Mouse (Mus musculus): ENCODE measurements around the gene Zbtb20. TPM values are rescaled to one million over a fixed set of nuclear protein-coding genes. Genes with fewer than 3 reads are reported as not detected.

Gene Zbtb20
- polyA plus RNA-seq, 1 experiment from 2014 or later, result 15.4 TPM

GRCm38 (mm10) chr16:43407594-43408142, 532.0 kb downstream of the Zbtb20 start:
- Histone ChIP-seq H3K27me3 (ENCODE audit: control insufficient read depth, insufficient read depth, low read length) (no peaks in the 10 kb centered on the region), H3K27ac (replicated peaks; ENCODE audit: low read depth, low read length) (no peak overlapping the region), H3K36me3 (replicated peaks; ENCODE audit: control insufficient read depth, insufficient read depth, low read depth, low read length) (no peaks in the 10 kb centered on the region), H3K4me2 (ENCODE audit: low read depth, low read length) (no peak overlapping the region), H3K9me3 (replicated peaks; ENCODE audit: control insufficient read depth, low read length) (no peaks in the 10 kb centered on the region), H3K4me3 (ENCODE audit: low read depth, low read length) (no peak overlapping the region), H3K9ac (replicated peaks; ENCODE audit: low read length) (no peak overlapping the region), H3K4me1 (ENCODE audit: control insufficient read depth, insufficient read depth, low read length) (peaks cover 2% of the 10 kb centered on the region; the same call in 1 of the 2 replicates)
- DNase-seq (ENCODE audit: low spot score) (no peak), ATAC-seq (replicated peaks; ENCODE audit: insufficient number of reproducible peaks, low FRiP score, low TSS enrichment, low read depth) (no peak)
- 57% methylated on average over 2 of the region's 2 CpGs for WGBS

- Histone ChIP-seq H3K4me1 (ENCODE audit: control insufficient read depth, insufficient read depth, low read length) (peaks cover 2% of the 10 kb centered on the region; the same call in 1 of the 2 replicates), H3K9me3 (replicated peaks; ENCODE audit: control insufficient read depth, low read length) (no peaks in the 10 kb centered on the region), H3K36me3 (replicated peaks; ENCODE audit: control insufficient read depth, insufficient read depth, low read depth, low read length) (no peaks in the 10 kb centered on the region), H3K4me2 (ENCODE audit: low read depth, low read length) (no peak overlapping the region), H3K27me3 (ENCODE audit: control insufficient read depth, insufficient read depth, low read length) (no peaks in the 10 kb centered on the region), H3K9ac (replicated peaks; ENCODE audit: low read length) (no peak overlapping the region), H3K27ac (replicated peaks; ENCODE audit: low read depth, low read length) (no peak overlapping the region), H3K4me3 (ENCODE audit: low read depth, low read length) (no peak overlapping the region)
- WGBS, result 83% methylated on average over 5 of the region's 5 CpGs
- DNase-seq (ENCODE audit: low spot score) (no peak), ATAC-seq (replicated peaks; ENCODE audit: insufficient number of reproducible peaks, low FRiP score, low TSS enrichment, low read depth) (no peak)
Observed at GRCm38 (mm10) chr16:43408622-43409021, 532.9 kb downstream of the Zbtb20 start.

- Histone ChIP-seq H3K4me2 (ENCODE audit: low read depth, low read length) (no peak overlapping the region), H3K9ac (replicated peaks; ENCODE audit: low read length) (no peak overlapping the region), H3K4me1 (ENCODE audit: control insufficient read depth, insufficient read depth, low read length) (peaks cover 2% of the 10 kb centered on the region; the same call in 1 of the 2 replicates), H3K4me3 (ENCODE audit: low read depth, low read length) (no peak overlapping the region), H3K9me3 (replicated peaks; ENCODE audit: control insufficient read depth, low read length) (no peaks in the 10 kb centered on the region), H3K27me3 (ENCODE audit: control insufficient read depth, insufficient read depth, low read length) (no peaks in the 10 kb centered on the region), H3K27ac (replicated peaks; ENCODE audit: low read depth, low read length) (no peak overlapping the region), H3K36me3 (replicated peaks; ENCODE audit: control insufficient read depth, insufficient read depth, low read depth, low read length) (no peaks in the 10 kb centered on the region)
- DNase-seq (ENCODE audit: low spot score) (no peak), ATAC-seq (replicated peaks; ENCODE audit: insufficient number of reproducible peaks, low FRiP score, low TSS enrichment, low read depth) (no peak)
- 67% methylated on average over 4 of the region's 4 CpGs for WGBS
Observed at GRCm38 (mm10) chr16:43409108-43409909, 533.6 kb downstream of the Zbtb20 start.

- no peaks in the 10 kb centered on the region for H3K36me3 ChIP-seq (replicated peaks; ENCODE audit: control insufficient read depth, insufficient read depth, low read depth, low read length)
- DNase-seq (ENCODE audit: low spot score) (no peak), ATAC-seq (replicated peaks; ENCODE audit: insufficient number of reproducible peaks, low FRiP score, low TSS enrichment, low read depth) (no peak)
- no peaks in the 10 kb centered on the region for H3K9me3 ChIP-seq (replicated peaks; ENCODE audit: control insufficient read depth, low read length)
- H3K4me3 ChIP-seq (ENCODE audit: low read depth, low read length), result no peak overlapping the region
- H3K27me3 ChIP-seq (ENCODE audit: control insufficient read depth, insufficient read depth, low read length), result no peaks in the 10 kb centered on the region
- no peak overlapping the region for H3K4me2 ChIP-seq (ENCODE audit: low read depth, low read length)
- H3K27ac ChIP-seq (replicated peaks; ENCODE audit: low read depth, low read length), result no peak overlapping the region
- H3K4me1 ChIP-seq (ENCODE audit: control insufficient read depth, insufficient read depth, low read length), result peaks cover 2% of the 10 kb centered on the region; the same call in 1 of the 2 replicates
- no peak overlapping the region for H3K9ac ChIP-seq (replicated peaks; ENCODE audit: low read length)
- WGBS, result 87% methylated on average over 12 of the region's 12 CpGs
Observed at GRCm38 (mm10) chr16:43409910-43410612, 534.4 kb downstream of the Zbtb20 start.

GRCm38 (mm10) chr16:43410613-43410974, 534.9 kb downstream of the Zbtb20 start:
- no peak overlapping the region for H3K9ac ChIP-seq (replicated peaks; ENCODE audit: low read length)
- H3K9me3 ChIP-seq (replicated peaks; ENCODE audit: control insufficient read depth, low read length), result no peaks in the 10 kb centered on the region
- no peak for ATAC-seq (replicated peaks; ENCODE audit: insufficient number of reproducible peaks, low FRiP score, low TSS enrichment, low read depth)

GRCm38 (mm10) chr16:43415864-43416263, 540.2 kb downstream of the Zbtb20 start:
- no peaks in the 10 kb centered on the region for H3K36me3 ChIP-seq (replicated peaks; ENCODE audit: control insufficient read depth, insufficient read depth, low read depth, low read length)
- ATAC-seq (replicated peaks; ENCODE audit: insufficient number of reproducible peaks, low FRiP score, low TSS enrichment, low read depth) (no peak), DNase-seq (ENCODE audit: low spot score) (no peak)
- H3K27ac ChIP-seq (replicated peaks; ENCODE audit: low read depth, low read length), result no peak overlapping the region
- H3K27me3 ChIP-seq (ENCODE audit: control insufficient read depth, insufficient read depth, low read length), result no peaks in the 10 kb centered on the region
- WGBS, result 70% methylated on average over 4 of the region's 4 CpGs
- H3K9ac ChIP-seq (replicated peaks; ENCODE audit: low read length), result no peak overlapping the region
- no peak overlapping the region for H3K4me3 ChIP-seq (ENCODE audit: low read depth, low read length)
- no peak overlapping the region for H3K4me2 ChIP-seq (ENCODE audit: low read depth, low read length)
- no peaks in the 10 kb centered on the region for H3K4me1 ChIP-seq (ENCODE audit: control insufficient read depth, insufficient read depth, low read length)
- no peaks in the 10 kb centered on the region for H3K9me3 ChIP-seq (replicated peaks; ENCODE audit: control insufficient read depth, low read length)

More at GRCm38 (mm10) chr16:43410613-43410974, 534.9 kb downstream of the Zbtb20 start:
- Histone ChIP-seq H3K4me1 (ENCODE audit: control insufficient read depth, insufficient read depth, low read length) (peaks cover 2% of the 10 kb centered on the region; the same call in 1 of the 2 replicates), H3K4me3 (ENCODE audit: low read depth, low read length) (no peak overlapping the region), H3K4me2 (ENCODE audit: low read depth, low read length) (no peak overlapping the region), H3K36me3 (replicated peaks; ENCODE audit: control insufficient read depth, insufficient read depth, low read depth, low read length) (no peaks in the 10 kb centered on the region), H3K27ac (replicated peaks; ENCODE audit: low read depth, low read length) (no peak overlapping the region), H3K27me3 (ENCODE audit: control insufficient read depth, insufficient read depth, low read length) (no peaks in the 10 kb centered on the region)
- DNase-seq (ENCODE audit: low spot score), result no peak
- WGBS, result 86% methylated on average over 7 of the region's 7 CpGs

GRCm38 (mm10) chr16:43419923-43420322, 544.2 kb downstream of the Zbtb20 start:
- no peak overlapping the region for H3K27ac ChIP-seq (replicated peaks; ENCODE audit: low read depth, low read length)
- H3K27me3 ChIP-seq (ENCODE audit: control insufficient read depth, insufficient read depth, low read length), result no peaks in the 10 kb centered on the region
- no peaks in the 10 kb centered on the region for H3K36me3 ChIP-seq (replicated peaks; ENCODE audit: control insufficient read depth, insufficient read depth, low read depth, low read length)
- H3K4me3 ChIP-seq (ENCODE audit: low read depth, low read length), result no peak overlapping the region
- ATAC-seq (replicated peaks; ENCODE audit: insufficient number of reproducible peaks, low FRiP score, low TSS enrichment, low read depth) (no peak), DNase-seq (ENCODE audit: low spot score) (no peak)
- H3K9me3 ChIP-seq (replicated peaks; ENCODE audit: control insufficient read depth, low read length), result no peaks in the 10 kb centered on the region
- WGBS, result 32% methylated on average over 2 of the region's 2 CpGs
- no peaks in the 10 kb centered on the region for H3K4me1 ChIP-seq (ENCODE audit: control insufficient read depth, insufficient read depth, low read length)
- no peak overlapping the region for H3K9ac ChIP-seq (replicated peaks; ENCODE audit: low read length)
- no peak overlapping the region for H3K4me2 ChIP-seq (ENCODE audit: low read depth, low read length)

GRCm38 (mm10) chr16:43428955-43429354, 553.3 kb downstream of the Zbtb20 start:
- H3K4me3 ChIP-seq (ENCODE audit: low read depth, low read length), result no peak overlapping the region
- no peaks in the 10 kb centered on the region for H3K9me3 ChIP-seq (replicated peaks; ENCODE audit: control insufficient read depth, low read length)
- H3K4me1 ChIP-seq (ENCODE audit: control insufficient read depth, insufficient read depth, low read length), result no peaks in the 10 kb centered on the region
- H3K27me3 ChIP-seq (ENCODE audit: control insufficient read depth, insufficient read depth, low read length), result no peaks in the 10 kb centered on the region
- no peak for ATAC-seq (replicated peaks; ENCODE audit: insufficient number of reproducible peaks, low FRiP score, low TSS enrichment, low read depth)
- H3K4me2 ChIP-seq (ENCODE audit: low read depth, low read length), result no peak overlapping the region
- no peaks in the 10 kb centered on the region for H3K36me3 ChIP-seq (replicated peaks; ENCODE audit: control insufficient read depth, insufficient read depth, low read depth, low read length)
- no peak overlapping the region for H3K27ac ChIP-seq (replicated peaks; ENCODE audit: low read depth, low read length)
- H3K9ac ChIP-seq (replicated peaks; ENCODE audit: low read length), result no peak overlapping the region
- WGBS, result 85% methylated on average over 2 of the region's 2 CpGs
- DNase-seq (ENCODE audit: low spot score), result no peak

Measured in embryonic facial prominence, embryonic 11.5 days (tissue).